Mouse (Mus musculus) CH12F3 (cell line): ENCODE measurements around the gene Glyatl3.

Experiments
- in situ Hi-C: fragments of 300-500 bp; cut with MboI; formaldehyde crosslinking; loops from 2 replicates; pipeline ENCODE4 v1.14.3; 2020; ENCODE audit warnings: low sequenced_read_pairs

Gene Glyatl3

DNA sequence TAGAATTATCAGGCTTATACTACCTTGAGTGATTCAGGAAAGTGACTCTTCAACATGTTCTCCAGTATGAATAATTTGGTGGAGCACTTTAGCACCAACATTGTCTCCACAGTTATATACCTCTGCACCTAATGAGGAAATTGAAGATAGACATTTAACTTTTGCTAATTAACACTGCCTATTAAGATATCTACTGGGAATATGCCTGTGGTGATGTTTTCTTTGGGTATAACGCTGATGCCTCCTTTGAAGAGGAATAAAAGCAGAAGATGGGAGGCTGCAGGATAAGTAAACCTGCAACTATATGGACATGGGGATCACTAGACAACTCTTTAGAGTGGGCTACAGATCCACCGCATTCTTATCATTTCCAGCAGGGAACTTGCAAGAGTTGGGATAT is at the start of gene Glyatl3:
Gene Glyatl3, minus strand, starts transcription at position 101 of the 400 bp plus-strand sequence.
- in situ Hi-C loops, result no loop called here

- in situ Hi-C loops, result no loop called here
Observed at GRCm38 (mm10) chr17:40948518-40948917, 34.4 kb upstream of the Glyatl3 start.

- in situ Hi-C loops, result no loop called here
Observed at GRCm38 (mm10) chr17:40934420-40935231, 20.5 kb upstream of the Glyatl3 start, which contains the start of the genes Mut and Cenpq. TSS of gene Mut (plus strand) at chr17:40934685. TSS of gene Cenpq (minus strand) at chr17:40935047.

DNA sequence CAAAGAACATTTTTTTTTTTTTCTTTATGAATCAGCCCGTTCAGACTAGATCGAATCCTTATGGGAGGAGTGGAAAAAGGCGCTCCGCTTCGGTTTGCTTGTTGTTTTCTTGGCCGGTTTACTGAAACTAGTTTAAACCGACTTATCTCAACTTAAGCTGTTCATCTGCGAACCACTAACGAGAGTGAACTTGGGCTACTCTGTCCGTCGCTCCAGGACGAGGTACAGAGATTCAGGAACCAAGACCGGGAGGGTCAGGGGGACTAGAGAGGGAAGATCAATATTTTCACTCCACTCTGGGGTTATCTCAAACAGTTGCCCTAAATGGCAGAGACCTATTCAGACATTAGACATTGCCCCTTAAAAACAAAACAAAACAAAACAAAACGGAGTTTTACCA is 19.8 kb upstream of the Glyatl3 start:
- in situ Hi-C loops, result no loop called here

- in situ Hi-C loops, result no loop called here
Observed at GRCm38 (mm10) chr17:40915499-40915898, 1.3 kb upstream of the Glyatl3 start.

- in situ Hi-C loops, result no loop called here
Observed at GRCm38 (mm10) chr17:40904721-40905154, 9.4 kb downstream of the Glyatl3 start.

GRCm38 (mm10) chr17:40904056-40904597 is 10.0 kb downstream of the Glyatl3 start:
- in situ Hi-C loops, result no loop called here

GRCm38 (mm10) chr17:40903345-40903744 is 10.8 kb downstream of the Glyatl3 start:
- in situ Hi-C loops, result no loop called here

DNA sequence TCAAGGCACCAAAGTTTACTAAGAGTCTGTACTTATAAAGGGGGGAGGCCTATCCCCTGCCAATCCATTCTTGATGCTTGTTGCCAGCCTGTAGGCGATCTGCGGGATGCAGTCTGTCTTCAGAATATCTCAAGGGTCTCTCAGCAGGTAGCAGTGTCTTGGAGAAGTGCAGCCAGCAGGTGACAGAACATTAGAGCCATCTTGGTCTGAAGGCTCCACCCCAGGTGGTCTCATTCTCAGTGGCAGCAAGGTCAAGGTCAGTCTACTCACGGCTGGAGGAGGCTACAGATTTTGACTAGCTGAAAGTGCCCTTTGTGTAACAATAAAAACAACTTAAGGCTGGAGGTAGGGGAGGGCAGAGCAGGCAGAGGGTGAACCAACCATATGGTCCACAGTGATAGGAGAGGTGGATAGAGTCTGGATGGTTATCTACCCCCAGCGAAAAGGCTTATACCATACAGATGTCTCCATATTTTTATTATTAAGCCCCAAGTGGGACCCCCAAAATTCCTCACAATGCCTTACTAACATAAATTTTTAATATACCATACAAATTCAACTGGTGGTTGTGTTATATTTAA is 14.3 kb downstream of the Glyatl3 start:
- in situ Hi-C loops, result no loop called here

DNA sequence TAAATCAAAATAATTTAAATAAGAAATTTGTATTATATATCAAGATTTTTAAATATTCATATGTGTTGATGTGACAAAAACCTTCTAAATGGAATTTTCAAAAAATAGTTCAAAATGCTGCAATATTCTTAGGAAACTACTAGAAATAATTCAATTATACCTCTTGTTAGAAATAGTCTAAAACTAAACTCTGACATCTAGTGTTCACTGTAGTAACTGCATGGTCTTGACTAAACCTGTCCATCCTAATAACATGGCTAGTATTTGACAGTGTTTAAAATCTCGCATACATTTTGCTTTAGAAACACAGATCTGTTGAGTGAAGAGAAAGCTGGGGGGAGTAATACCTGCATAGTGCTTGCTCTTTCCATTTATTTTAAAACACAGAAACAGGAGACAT is 17.3 kb downstream of the Glyatl3 start:
- in situ Hi-C loops, result no loop called here

DNA sequence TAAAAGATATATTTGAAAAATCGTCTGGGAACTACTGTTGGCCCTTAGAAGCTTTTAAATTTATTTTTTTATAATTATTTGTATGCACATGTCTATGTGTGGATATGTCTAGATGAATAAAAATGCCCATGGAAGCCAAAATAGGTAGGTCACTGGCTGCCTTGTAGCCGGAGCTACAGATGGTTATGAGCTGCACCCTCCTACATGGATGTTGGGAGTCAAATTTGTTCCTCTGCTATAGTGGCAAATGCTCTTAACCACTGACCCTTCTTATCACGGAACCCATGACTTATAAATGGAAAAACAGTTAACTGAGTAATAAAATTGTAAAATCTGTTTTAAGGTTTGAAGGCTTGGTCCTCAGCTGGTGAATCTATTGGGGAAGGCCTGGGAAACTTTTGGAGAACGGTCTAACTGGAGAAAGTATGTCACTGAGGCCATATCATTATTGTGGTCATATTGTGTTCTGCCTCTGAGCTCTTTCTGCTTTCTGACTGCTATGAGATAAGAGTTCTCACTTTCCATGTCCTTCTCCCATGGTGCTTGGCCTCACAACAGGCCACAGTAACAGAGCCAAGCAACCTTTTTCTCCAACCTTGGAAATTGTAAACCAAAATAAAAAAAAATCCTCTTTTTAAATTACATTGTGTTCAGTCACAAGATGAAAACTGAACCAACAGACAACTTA is 26.2 kb downstream of the Glyatl3 start:
- in situ Hi-C loops, result no loop called here

DNA sequence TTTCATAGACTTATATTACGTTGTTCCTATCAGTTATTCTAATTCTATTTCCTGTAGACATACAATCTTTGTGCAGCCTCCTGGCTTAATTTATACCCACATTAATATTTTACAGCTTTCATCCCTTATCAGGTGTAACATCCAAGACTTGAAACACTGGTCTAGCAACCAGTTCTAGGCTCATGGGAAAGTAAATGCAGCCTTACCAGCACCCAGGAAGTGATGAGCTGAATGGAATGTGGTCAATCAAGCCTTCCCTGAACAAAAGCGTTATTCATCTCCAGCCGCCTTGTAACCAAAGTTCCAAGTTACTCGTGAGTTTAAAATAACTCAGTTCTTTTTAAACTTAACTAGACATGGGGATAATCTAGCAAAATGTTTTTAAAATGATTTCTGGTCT is 29.0 kb downstream of the Glyatl3 start:
- in situ Hi-C loops, result no loop called here

DNA sequence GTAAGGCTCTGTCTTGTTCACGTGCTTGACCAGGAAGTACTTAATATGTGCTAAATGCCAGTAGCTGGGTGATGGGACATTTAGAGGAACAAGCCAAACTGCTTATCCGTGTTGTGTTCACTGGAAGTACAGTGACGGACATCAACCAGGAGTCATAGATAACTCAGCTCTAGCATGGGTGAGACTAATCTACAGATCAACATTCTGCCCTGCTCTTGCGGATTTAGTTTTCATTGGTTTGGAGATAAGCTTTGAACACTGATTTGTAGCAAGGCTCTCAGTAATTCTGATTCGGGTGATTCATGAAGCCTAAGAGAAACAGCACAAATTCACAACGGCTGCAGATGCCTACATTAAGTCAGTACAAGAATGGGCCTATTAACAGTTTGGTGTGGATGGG is 32.0 kb downstream of the Glyatl3 start:
- in situ Hi-C loops, result no loop called here

DNA sequence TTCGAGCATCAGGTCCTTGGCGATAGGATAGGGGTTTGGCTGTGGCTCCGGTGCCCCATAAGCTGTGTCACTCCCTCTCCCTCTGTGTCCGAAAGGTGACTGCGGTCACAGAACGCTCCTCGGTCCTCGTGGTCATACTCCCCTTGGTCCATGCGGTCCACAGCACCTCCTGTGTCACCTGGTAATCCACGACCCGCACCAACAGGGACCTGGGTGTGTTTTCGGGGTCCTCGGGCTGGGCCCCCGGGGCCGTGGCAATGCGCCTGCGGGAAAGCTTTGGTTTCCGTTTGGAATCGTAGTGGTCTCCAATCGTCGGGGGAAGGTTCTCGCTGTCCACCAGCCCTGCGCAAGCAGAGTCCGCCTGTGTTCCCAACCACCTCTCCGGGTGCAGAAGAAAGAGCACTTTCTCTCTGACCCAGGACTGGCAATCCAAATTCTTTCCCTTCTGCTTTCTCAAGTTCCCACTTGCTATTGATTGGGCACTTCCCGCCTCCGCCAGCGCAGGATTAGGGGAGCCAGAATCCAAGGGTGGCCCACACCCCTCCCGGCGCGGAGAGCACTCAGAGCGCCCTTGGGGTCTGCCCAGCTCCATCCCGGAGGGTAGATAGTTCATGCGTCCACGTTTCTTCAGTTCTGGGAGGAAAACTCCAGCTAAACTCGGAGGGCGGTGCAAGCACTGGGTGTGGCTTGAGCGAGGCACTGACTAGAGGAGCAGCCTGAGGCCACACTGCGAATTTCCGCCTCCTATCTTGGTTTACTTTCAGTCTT is 34.0 kb downstream of the Glyatl3 start, which contains the start of gene 9130008F23Rik:
Gene 9130008F23Rik, minus strand, starts transcription at position 636 of the 768 bp plus-strand sequence.
- in situ Hi-C loops, result no loop called here

GRCm38 (mm10) chr17:40879528-40879923 is 34.6 kb downstream of the Glyatl3 start:
- in situ Hi-C loops, result no loop called here

DNA sequence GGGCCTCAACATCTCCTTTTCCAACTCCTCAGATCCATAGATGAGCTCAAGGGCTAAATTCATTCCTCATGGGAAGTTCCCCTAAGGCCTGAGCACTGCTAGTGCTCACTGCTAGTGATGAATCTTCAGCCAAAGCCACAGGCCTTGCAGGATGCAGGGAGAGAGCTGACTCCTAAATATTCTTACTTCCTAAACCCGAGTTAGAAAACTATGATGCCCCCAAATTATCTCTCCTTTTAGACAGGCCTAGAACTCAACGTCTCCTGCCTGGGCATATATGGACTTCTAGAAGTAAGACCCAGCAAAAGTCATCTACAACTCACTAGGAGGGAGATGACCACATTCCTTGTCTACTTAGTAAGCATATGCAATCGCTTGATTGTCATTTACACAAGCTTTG is 36.4 kb downstream of the Glyatl3 start:
- in situ Hi-C loops, result no loop called here

- in situ Hi-C loops, result no loop called here
Observed at GRCm38 (mm10) chr17:40875568-40875967, 38.6 kb downstream of the Glyatl3 start.

- in situ Hi-C loops, result no loop called here
Observed at GRCm38 (mm10) chr17:40874701-40875100, 39.4 kb downstream of the Glyatl3 start.

- in situ Hi-C loops, result no loop called here
Observed at GRCm38 (mm10) chr17:40873582-40874011, 40.6 kb downstream of the Glyatl3 start.

DNA sequence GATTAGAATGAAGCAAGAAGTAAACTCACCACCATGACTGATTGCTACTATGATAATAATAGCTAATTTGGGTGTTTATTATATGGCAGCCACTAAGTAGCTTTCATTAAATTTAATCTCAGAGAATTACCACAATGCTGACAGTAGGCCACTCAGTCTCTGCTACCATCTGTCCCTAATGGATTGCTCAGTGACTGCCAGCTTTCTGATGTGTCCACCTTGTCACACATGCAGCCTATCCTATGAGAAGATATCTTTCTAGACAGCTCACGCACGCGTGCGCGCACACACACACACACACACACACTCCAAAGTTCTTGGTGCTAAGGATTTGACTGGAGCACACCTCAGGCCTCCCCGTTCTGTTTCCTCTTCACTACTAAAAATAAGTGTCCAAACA is 41.5 kb downstream of the Glyatl3 start:
- in situ Hi-C loops, result no loop called here
